Mouse (Mus musculus) cerebellum, adult 2 months (tissue): Measurements from ENCODE around the gene AY358078. TPM values are rescaled to one million over a fixed set of nuclear protein-coding genes. Genes with fewer than 3 reads are reported as not detected.
"Not testable (repeated sequence)": the region's sequence is repeated elsewhere in the genome, so short reads cannot be mapped to it uniquely, and the experiment has no call there.

Experiments used
- DNase-seq, 2 experiments: peaks; one replicate each; pipeline ENCODE4 v3.0.0; 2021
- H3K27ac ChIP-seq: fragments of 200-500 bp; 2 replicates; pipeline ENCODE4 v1.5.1; 2012; ENCODE audit warnings: low read length, control low read depth, inconsistent platforms; ENCODE audit not compliant: insufficient read depth
- H3K27me3 ChIP-seq: fragments of 200-500 bp; 2 replicates; pipeline ENCODE4 v1.6.1; 2012; ENCODE audit warnings: inconsistent platforms, mild to moderate bottlenecking, low read length, moderate library complexity; ENCODE audit not compliant: control insufficient read depth, insufficient read depth
- H3K4me1 ChIP-seq: fragments of 200-500 bp; 2 replicates; pipeline ENCODE4 v1.6.1; 2011; ENCODE audit warnings: low read length; ENCODE audit not compliant: control insufficient read depth, insufficient read depth
- H3K4me3 ChIP-seq: fragments of 200-500 bp; replicated peaks from 2 replicates; pipeline ENCODE3; 2011; ENCODE audit warnings: mild to moderate bottlenecking, low read depth, low read length, control low read depth; ENCODE audit not compliant: insufficient read depth
- CTCF ChIP-seq: fragments of 200-500 bp; IDR thresholded peaks from 2 replicates; pipeline ENCODE4 v1.5.1; 2011; ENCODE audit warnings: low read depth, mild to moderate bottlenecking, control low read depth, low read length, moderate library complexity, borderline replicate concordance; ENCODE audit not compliant: insufficient read depth
- POLR2A ChIP-seq: fragments of 200-500 bp; IDR thresholded peaks from 2 replicates; pipeline ENCODE4 v1.6.1; 2011; ENCODE audit warnings: low read length, control low read depth, borderline replicate concordance; ENCODE audit not compliant: insufficient read depth
- WGBS: fragments of 180-500 bp; shearing (Covaris S2); methylation state at CpG from one replicate; pipeline ENCODE4 v1.1.7; 2018; 5-methylcytosine and 5-hydroxymethylcytosine counted together
- polyA plus RNA-seq: library from polyadenylated mRNA; depleted of rRNA; stranded (reverse); fragments of >200 nt; gene quantifications from 2 replicates; pipeline ENCODE4 v1.2.3, GENCODE M21; 2012

Gene AY358078
- polyA plus RNA-seq, 1 experiment: not detected

- 94% methylated on average over 2 of the region's 2 CpGs for WGBS
Observed at GRCm38 (mm10) chr14:51789196-51789595, 10.7 kb upstream of the AY358078 start.

DNA sequence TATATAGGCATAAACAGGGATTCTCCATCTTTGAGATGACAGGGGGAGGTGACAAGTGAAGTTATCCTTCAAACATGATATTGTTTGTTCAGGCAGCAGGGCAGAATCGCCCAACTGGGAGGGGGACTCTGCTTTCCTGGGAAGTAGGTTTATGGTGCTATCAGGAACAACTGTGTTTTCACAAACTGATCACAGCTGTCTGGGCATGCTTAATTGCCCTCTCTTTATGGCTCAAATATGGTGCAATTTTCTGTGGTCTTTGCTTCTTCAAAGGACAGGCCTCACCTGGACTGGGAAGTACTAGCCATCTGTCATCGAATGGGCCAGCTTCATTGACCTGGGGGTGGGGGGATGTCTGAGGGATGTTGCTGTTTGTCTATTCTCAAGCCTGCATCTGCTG lies 5.7 kb upstream of the AY358078 start:
- H3K4me3 ChIP-seq: no peak overlapping the region
- no peak for TF ChIP-seq CTCF
- TF ChIP-seq POLR2A: no peak
- WGBS: 55% methylated on average over 2 of the region's 2 CpGs
- no peaks in the 10 kb centered on the region for H3K27me3 ChIP-seq
- no peaks in the 10 kb centered on the region for H3K4me1 ChIP-seq
- no peak overlapping the region for H3K27ac ChIP-seq
- DNase-seq: no peak

More at GRCm38 (mm10) chr14:51789196-51789595, 10.7 kb upstream of the AY358078 start:
- H3K4me1 ChIP-seq: no peaks in the 10 kb centered on the region
- no peak overlapping the region for H3K4me3 ChIP-seq
- no peak overlapping the region for H3K27ac ChIP-seq
- no peak for DNase-seq
- H3K27me3 ChIP-seq: no peaks in the 10 kb centered on the region
- TF ChIP-seq POLR2A (no peak), CTCF (no peak)

DNA sequence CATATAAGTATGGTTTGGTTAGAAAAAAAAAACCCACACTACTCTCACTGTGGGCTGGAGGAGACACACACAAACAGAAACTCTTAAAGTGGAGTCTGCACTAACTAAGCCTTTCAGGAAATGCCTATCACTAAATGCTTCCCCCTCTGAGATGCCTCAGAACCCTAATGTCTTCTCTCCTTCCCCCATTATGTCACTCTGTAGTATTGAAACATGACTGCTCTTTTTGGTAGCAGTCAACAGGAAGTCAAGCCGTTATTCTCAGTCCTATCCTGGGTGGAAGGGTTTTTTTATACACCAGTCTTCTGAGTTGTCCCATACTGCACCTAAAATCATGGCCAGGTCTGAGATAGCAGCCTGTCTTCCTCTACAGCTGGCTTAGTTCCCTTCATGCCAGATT lies 26.8 kb downstream of the AY358078 start:
- DNase-seq: no peak
- no peaks in the 10 kb centered on the region for H3K4me1 ChIP-seq
- H3K27me3 ChIP-seq: no peaks in the 10 kb centered on the region
- TF ChIP-seq POLR2A (no peak), CTCF (no peak)
- H3K4me3 ChIP-seq: no peak overlapping the region
- no peak overlapping the region for H3K27ac ChIP-seq
- WGBS: 82% methylated on average over 1 of the region's 1 CpGs

DNA sequence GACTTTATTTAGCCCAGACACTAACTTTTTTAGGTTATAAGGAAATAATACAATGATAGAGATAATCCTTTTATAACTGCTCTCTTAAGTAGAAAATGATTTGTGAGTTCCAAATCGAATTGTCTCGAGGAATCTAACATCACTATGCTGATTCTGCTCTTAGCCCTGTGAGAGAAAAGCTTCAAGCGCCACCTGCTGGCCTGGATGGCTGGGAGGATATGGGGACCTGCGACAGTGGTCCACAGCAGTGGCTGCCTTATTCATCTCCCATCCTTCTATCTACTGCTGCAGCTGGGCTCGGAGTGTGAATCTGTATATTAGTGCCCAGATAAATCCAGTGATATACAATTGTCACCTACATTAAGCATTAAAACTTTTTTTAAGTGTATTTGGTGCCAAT lies 28.0 kb downstream of the AY358078 start:
- not testable (repeated sequence) for H3K27ac ChIP-seq, DNase-seq, H3K27me3 ChIP-seq, H3K4me1 ChIP-seq, H3K4me3 ChIP-seq
- TF ChIP-seq CTCF: peak; percentile 45; the same call in 1 of the 2 replicates
- WGBS: 24% methylated on average over 5 of the region's 5 CpGs

DNA sequence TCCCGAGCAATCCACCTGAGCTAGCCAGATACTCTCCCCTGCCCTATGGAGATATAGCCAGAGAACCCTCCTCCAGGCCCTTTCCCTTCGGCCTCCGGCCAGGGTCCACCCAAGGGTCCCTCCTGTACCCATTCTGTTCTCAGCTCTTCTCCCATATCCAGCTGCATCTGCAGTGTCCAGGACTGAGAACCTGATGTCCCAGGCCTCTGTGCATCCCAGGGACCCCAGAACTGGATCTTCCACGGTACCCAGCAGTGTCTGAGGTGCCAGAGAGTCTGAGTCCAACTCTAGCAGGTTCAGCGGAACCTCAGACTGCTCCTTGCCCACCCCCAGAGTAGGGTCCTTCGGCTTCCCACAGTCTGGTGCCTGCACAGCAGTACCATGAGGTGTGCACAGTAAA lies 29.3 kb downstream of the AY358078 start:
- H3K27me3 ChIP-seq: no peaks in the 10 kb centered on the region
- DNase-seq: no peak
- H3K27ac ChIP-seq: no peak overlapping the region
- TF ChIP-seq CTCF (no peak), POLR2A (no peak)
- H3K4me1 ChIP-seq: no peaks in the 10 kb centered on the region
- WGBS: 78% methylated on average over 6 of the region's 6 CpGs
- H3K4me3 ChIP-seq: no peak overlapping the region

- DNase-seq, H3K4me3 ChIP-seq, H3K27me3 ChIP-seq, H3K27ac ChIP-seq, H3K4me1 ChIP-seq: not testable (repeated sequence)
- 17% methylated on average over 2 of the region's 2 CpGs for WGBS
Observed at GRCm38 (mm10) chr14:51838480-51838879, 38.6 kb downstream of the AY358078 start.

DNA sequence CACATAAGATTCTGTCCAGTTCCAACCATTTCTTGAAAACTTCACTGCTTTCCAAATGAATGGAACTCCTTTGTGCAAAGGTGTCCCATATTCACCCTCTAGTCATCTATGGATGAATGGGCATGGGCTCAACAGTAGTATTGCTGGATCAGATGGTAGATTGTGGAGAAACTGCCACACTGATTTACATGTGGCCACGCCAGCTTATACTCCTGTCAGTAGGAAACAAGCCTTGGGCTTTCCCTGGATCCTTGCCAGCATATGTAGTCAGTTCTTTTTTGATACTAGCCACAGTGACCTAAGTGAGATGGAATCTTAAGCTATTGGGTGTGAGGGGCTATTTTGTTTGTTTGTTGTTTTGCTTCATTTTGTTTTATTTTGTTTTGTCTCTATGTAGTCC lies 42.4 kb downstream of the AY358078 start:
- Histone ChIP-seq H3K27me3 (no peaks in the 10 kb centered on the region), H3K27ac (no peak overlapping the region), H3K4me1 (no peaks in the 10 kb centered on the region), H3K4me3 (no peak overlapping the region)
- TF ChIP-seq CTCF (no peak), POLR2A (no peak)
- WGBS: 69% methylated on average over 1 of the region's 1 CpGs
- no peak for DNase-seq

- Histone ChIP-seq H3K4me1 (no peaks in the 10 kb centered on the region), H3K27ac (no peak overlapping the region), H3K27me3 (no peaks in the 10 kb centered on the region), H3K4me3 (no peak overlapping the region)
- 91% methylated on average over 2 of the region's 2 CpGs for WGBS
- TF ChIP-seq POLR2A (no peak), CTCF (no peak)
- DNase-seq: no peak
Observed at GRCm38 (mm10) chr14:51842781-51843180, 42.9 kb downstream of the AY358078 start.

GRCm38 (mm10) chr14:51843882-51844281 lies 44.0 kb downstream of the AY358078 start:
- Histone ChIP-seq H3K27ac (no peak overlapping the region), H3K4me3 (no peak overlapping the region), H3K4me1 (no peaks in the 10 kb centered on the region), H3K27me3 (no peaks in the 10 kb centered on the region)
- DNase-seq: no peak
- TF ChIP-seq POLR2A (no peak), CTCF (no peak)
